In the genomic region with DNA sequence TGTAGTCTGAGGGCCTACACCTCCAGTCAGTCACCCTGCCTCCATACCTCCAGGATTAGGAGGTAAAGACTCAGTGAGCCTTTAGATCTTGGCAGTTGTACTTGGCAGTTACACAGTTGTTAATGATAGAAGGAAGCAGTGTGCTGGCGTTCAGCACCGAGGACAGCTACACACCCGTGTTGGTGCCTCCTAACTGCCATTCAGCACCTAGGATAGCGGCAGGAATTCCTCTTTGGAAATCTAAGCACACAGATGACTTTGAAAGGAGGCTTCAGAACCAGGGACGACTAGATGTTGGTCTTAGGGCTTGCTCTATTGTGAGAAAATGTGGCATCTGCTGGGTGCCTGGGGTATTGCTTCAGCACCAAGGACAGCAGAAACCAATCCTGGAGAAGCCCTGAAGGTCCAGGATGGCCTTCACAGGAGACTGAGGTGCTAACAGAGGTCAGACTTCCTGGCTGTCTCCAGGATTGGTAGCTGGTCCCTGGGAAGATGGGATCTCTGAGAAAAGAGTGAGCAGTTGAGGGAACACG, we compare ENCODE assay signal across 9 mouse cellular contexts. TPM values are rescaled to one million over a fixed set of nuclear protein-coding genes. Genes with fewer than 3 reads are reported as not detected.
A peak's percentile ranks its signal among the peaks of the same experiment; 100 is the strongest.
DNase-seq lines count a peak whose midpoint lies in the region; ATAC-seq and TF ChIP-seq lines count a peak whose summit lies in the region.
"Had no signal": no experiment of that assay in that cellular context is flagged by ENCODE, and none has a peak within 500 bp of the region (broad histone marks: within the 10 kb centered on the region; RNA-seq: fewer than 3 reads in every experiment).

No protein-coding gene starts in this region.

- H3ac ChIP-seq in C2C12 (ENCODE audit: control insufficient read depth, insufficient read length, low read depth): no peak overlapping the region

- H3K9me3 ChIP-seq in limb, embryonic 14.5 days (ENCODE audit: control insufficient read depth, low read length): no peaks in the 10 kb centered on the region
- H3K9me3 ChIP-seq: lung, embryonic 15.5 days had no signal

- WGBS in limb, embryonic 14.5 days: 13% methylated on average over 6 of the region's 6 CpGs

- H3K27me3 ChIP-seq in C2C12 (ENCODE audit: control insufficient read depth, insufficient read depth, insufficient read length): no peaks in the 10 kb centered on the region
- H3K27me3 ChIP-seq in limb, embryonic 14.5 days (ENCODE audit: control insufficient read depth, insufficient read depth, low read length): no peaks in the 10 kb centered on the region
- H3K27me3 ChIP-seq: lung, embryonic 15.5 days had no signal

- peak; percentile 67 for DNase-seq in 416B (ENCODE audit: low read depth)
- DNase-seq in brain, embryonic 14.5 days (ENCODE audit: low read depth): peak; percentile 59
- DNase-seq in heart, postnatal 36 days: peak; percentile 70 to 72
- peak; percentile 94 for DNase-seq in limb, embryonic 14.5 days (ENCODE audit: low spot score)
- DNase-seq in ovary, postnatal 36 days (ENCODE audit: low spot score): peak; percentile 74
- DNase-seq in frontal cortex, postnatal 14 days (ENCODE audit: low spot score in 2 of 2): no peak

- H3K4me1 ChIP-seq in limb, embryonic 14.5 days (ENCODE audit: control insufficient read depth, insufficient read depth, low read length): no peaks in the 10 kb centered on the region
- H3K4me1 ChIP-seq: lung, embryonic 15.5 days had no signal

- H3K27ac ChIP-seq in limb, embryonic 14.5 days (replicated peaks; ENCODE audit: low read depth, low read length): no peak overlapping the region
- H3K27ac ChIP-seq: lung, embryonic 15.5 days had no signal

- no peak overlapping the region for H3K4me2 ChIP-seq in limb, embryonic 14.5 days (replicated peaks; ENCODE audit: low read depth, low read length, severe bottlenecking)
- H3K4me2 ChIP-seq: lung, embryonic 15.5 days had no signal

- H3K79me2 ChIP-seq in C2C12 (ENCODE audit: control insufficient read depth, insufficient read depth): no peaks in the 10 kb centered on the region

- TF ChIP-seq POLR2A in brain, embryonic 14.5 days (IDR thresholded peaks at IDR 0.05; ENCODE audit: borderline replicate concordance, extremely low read depth, insufficient read depth, insufficient read length, poor library complexity, severe bottlenecking): no peak
- TF ChIP-seq POLR2A in limb, embryonic 14.5 days (IDR thresholded peaks at IDR 0.05; ENCODE audit: borderline replicate concordance, extremely low read depth, insufficient read depth, insufficient read length): no peak

- H3K9ac ChIP-seq in limb, embryonic 14.5 days (ENCODE audit: low read depth, low read length, severe bottlenecking): no peak overlapping the region
- H3K9ac ChIP-seq: lung, embryonic 15.5 days had no signal

- H3K36me3 ChIP-seq in C2C12 (ENCODE audit: control insufficient read depth, insufficient read depth): peaks cover 9% of the 10 kb centered on the region
- H3K36me3 ChIP-seq in limb, embryonic 14.5 days (ENCODE audit: control insufficient read depth, insufficient read depth, low read length): peaks cover 78% of the 10 kb centered on the region

- no peak for ATAC-seq in limb, embryonic 14.5 days (ENCODE audit: low FRiP score, low read depth)

- no peak for TF ChIP-seq CTCF in C2C12 (IDR thresholded peaks at IDR 0.05; ENCODE audit: control insufficient read depth, insufficient read depth, insufficient read length)
- TF ChIP-seq CTCF in brain, embryonic 14.5 days (IDR thresholded peaks at IDR 0.05; ENCODE audit: borderline replicate concordance, extremely low read depth, insufficient read depth, insufficient read length): no peak

- no peak overlapping the region for H3K4me3 ChIP-seq in C2C12 (ENCODE audit: insufficient read depth, poor library complexity, severe bottlenecking)
- no peak overlapping the region for H3K4me3 ChIP-seq in limb, embryonic 14.5 days (replicated peaks; ENCODE audit: low read length)
- H3K4me3 ChIP-seq: erythroblast, embryonic 14.5 days; lung, embryonic 15.5 days had no signal

- intact Hi-C loops in heart, postnatal 36 days (cut with DNase I): loop anchor here (5.0 kb wide), 1 partner anchor 42 kb away; no protein-coding TSS in a partner anchor

- H3K79me3 ChIP-seq in C2C12 (ENCODE audit: low read depth): no peaks in the 10 kb centered on the region

TF ChIP-seq in C2C12, 6 proteins besides CTCF, POLR2A, EP300 and RAD21:
- TF ChIP-seq MYOG (IDR thresholded peaks at IDR 0.05; ENCODE audit: control insufficient read depth, extremely low read depth, insufficient read length): no peak
- peak; percentile 95 for TF ChIP-seq MAX (IDR thresholded peaks at IDR 0.05)
- TF ChIP-seq MYOD1 (IDR thresholded peaks at IDR 0.05; ENCODE audit: control insufficient read depth, insufficient read length, low read depth): no peak

RNA-seq across cellular contexts. Expression of a gene that starts 19.3 kb away (rescaled TPM):
- 0.29 TPM for polyA plus RNA-seq in C2C12 (2012; fragmentation: generic; extraction: Trizol)
- polyA plus RNA-seq in brain, embryonic 14.5 days (2012; rRNA removed): 1.0 and 1.1 TPM in 2 replicates
- total RNA-seq in heart, postnatal 36 days (2021): under 1 TPM; 0.06 to 0.14 TPM
- 1.1 and 1.6 TPM in 2 replicates for polyA plus RNA-seq in limb, embryonic 14.5 days (2012; rRNA removed)
- polyA plus RNA-seq in limb, embryonic 14.5 days (2014; fragmentation: Nextera tagmentation; extraction: Ambion mirVana): 1.4 and 1.7 TPM in 2 replicates

RNA-seq across cellular contexts. Expression of a gene that starts 21.9 kb away (rescaled TPM):
- 20.0 TPM for polyA plus RNA-seq in C2C12 (2012; fragmentation: generic; extraction: Trizol)
- polyA plus RNA-seq in brain, embryonic 14.5 days (2012; rRNA removed): 31.1 and 45.0 TPM in 2 replicates
- 10 to 100 TPM; 25.3 to 26.7 TPM for total RNA-seq in heart, postnatal 36 days (2021)
- 39.9 and 44.6 TPM in 2 replicates for polyA plus RNA-seq in limb, embryonic 14.5 days (2012; rRNA removed)
- 28.8 and 30.9 TPM in 2 replicates for polyA plus RNA-seq in limb, embryonic 14.5 days (2014; fragmentation: Nextera tagmentation; extraction: Ambion mirVana)

RNA-seq across cellular contexts. Expression of a gene that starts 45.8 kb away (rescaled TPM):
- 102 TPM for polyA plus RNA-seq in C2C12 (2012; fragmentation: generic; extraction: Trizol)
- polyA plus RNA-seq in brain, embryonic 14.5 days (2012; rRNA removed): 73.9 and 96.1 TPM in 2 replicates
- 10 to 100 TPM; 21.9 to 28.9 TPM for total RNA-seq in heart, postnatal 36 days (2021)
- 92.5 and 133 TPM in 2 replicates for polyA plus RNA-seq in limb, embryonic 14.5 days (2012; rRNA removed)
- polyA plus RNA-seq in limb, embryonic 14.5 days (2014; fragmentation: Nextera tagmentation; extraction: Ambion mirVana): 53.0 and 53.9 TPM in 2 replicates

RNA-seq across cellular contexts. Expression of a gene that starts 46.1 kb away (rescaled TPM):
- 0.63 TPM for polyA plus RNA-seq in C2C12 (2012; fragmentation: generic; extraction: Trizol)
- polyA plus RNA-seq in brain, embryonic 14.5 days (2012; rRNA removed): 0.42 and 0.59 TPM in 2 replicates
- total RNA-seq in heart, postnatal 36 days (2021): under 1 TPM; 0.89 TPM
- 0.87 and 1.0 TPM in 2 replicates for polyA plus RNA-seq in limb, embryonic 14.5 days (2012; rRNA removed)
- polyA plus RNA-seq in limb, embryonic 14.5 days (2014; fragmentation: Nextera tagmentation; extraction: Ambion mirVana): 1.6 and 2.5 TPM in 2 replicates

RNA-seq across cellular contexts. Expression of a gene that starts 46.3 kb away (rescaled TPM):
- polyA plus RNA-seq in C2C12 (2012; fragmentation: generic; extraction: Trizol): 290 TPM
- 24.8 and 36.4 TPM in 2 replicates for polyA plus RNA-seq in brain, embryonic 14.5 days (2012; rRNA removed)
- 10 to 100 TPM; 54.3 to 62.0 TPM for total RNA-seq in heart, postnatal 36 days (2021)
- polyA plus RNA-seq in limb, embryonic 14.5 days (2012; rRNA removed): 47.9 and 69.8 TPM in 2 replicates
- 3.1 and 3.7 TPM in 2 replicates for polyA plus RNA-seq in limb, embryonic 14.5 days (2014; fragmentation: Nextera tagmentation; extraction: Ambion mirVana)

Comparison
In these comparisons a context has a peak if more than half of its experiments do, and no peak if none do; other contexts are left out.
1. DNase-seq: peak in 416B (single experiment), brain, embryonic 14.5 days (single experiment), heart, postnatal 36 days (2 of 2), limb, embryonic 14.5 days (single experiment) and ovary, postnatal 36 days (single experiment); none in frontal cortex, postnatal 14 days (0 of 2).